Mouse (Mus musculus): ENCODE measurements around the gene Fxyd2.
A peak's percentile ranks its signal among the peaks of the same experiment; 100 is the strongest.

The Fxyd2 gene

DNA sequence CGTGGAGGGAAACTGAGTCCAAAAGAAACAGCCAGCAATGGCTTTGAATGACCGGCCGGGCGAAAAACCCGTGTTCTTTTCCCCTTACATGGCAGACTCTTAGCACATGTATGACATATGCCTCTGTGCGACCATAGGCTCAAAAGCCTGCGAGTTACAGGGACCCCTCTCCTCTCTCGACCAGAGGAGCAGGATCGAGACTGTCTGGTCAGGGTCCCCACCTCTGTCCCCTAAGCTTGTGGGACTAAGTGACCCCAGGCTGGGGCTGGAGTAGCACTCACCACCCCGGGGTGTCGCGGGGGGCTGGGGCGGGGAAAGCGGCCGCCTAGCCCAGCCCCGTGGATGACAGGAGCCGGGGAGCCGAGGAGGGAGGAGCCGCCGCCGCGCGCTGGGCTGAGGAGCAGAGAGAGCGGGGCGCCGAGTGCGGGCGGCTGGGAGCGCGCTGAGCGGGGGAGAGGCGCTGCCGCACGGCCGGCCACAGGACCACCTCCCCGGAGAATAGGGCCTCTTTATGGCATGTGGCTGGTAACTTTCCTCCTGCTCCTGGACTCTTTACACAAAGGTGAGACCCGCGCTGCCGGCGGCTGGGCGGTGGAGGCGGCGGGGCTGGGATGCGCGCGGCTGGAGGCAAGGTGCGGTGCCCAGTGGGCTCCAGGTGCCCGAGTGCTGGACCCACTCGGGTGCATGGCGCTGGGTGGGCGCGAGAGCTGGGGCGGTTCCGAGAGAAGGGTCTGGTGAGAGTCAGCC, 30.7 kb downstream of the Fxyd2 start:
- DNase-seq: peak; percentile 73

DNA sequence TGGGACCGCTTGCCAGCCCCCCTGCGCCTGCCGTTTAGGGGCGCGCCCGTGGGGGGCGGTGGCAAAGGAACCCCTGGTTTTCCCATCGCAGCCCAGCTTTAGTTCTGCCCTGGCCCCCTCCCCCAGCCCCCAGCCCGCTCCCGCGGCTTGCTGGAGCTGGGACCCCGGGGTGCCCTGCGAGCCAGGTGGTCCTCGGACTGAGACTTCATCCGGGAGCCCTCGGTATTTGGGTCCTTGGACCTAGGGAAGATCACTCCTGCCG, 31.2 kb downstream of the Fxyd2 start:
- DNase-seq: no peak

DNA sequence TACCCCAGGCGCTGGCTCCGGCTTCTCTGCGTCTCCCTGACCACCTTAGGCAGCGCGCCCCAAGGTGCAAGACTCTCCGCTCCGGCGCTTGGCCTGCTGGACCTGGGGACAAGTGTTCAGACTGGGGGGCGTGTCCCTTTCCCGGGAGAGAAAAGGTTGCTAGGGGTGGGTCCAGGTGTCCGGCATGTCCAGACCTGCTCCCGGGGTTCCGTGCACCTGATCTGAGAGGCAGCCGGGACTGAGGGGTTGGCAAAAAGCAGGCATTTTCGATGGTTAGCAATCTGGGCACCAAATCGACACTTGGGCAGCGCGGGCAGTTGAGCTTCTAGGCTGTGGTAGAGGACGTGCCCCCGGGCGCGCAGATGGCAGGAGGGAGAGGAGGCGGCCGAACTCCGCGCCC, 31.7 kb downstream of the Fxyd2 start:
- peak; percentile 72 for DNase-seq

DNA sequence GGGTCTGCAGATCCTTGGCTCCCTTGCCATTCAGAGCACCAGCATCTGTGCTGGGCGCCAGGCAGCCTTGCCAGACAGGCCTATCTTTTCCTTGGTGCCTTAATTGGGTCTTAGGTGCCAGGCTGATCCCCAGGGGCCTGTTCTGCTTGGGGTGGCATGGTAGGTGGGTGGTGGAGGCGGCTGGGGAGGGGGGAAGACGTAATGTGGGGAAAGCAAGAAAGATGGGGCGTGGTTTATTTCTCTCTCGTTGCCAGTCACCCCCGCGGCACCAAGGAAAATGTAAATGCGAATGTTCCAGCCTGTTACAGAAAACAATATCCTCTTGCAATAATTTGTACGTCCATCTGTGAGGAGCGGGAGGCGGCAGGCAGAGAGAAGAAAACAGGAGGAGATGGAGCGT, 33.2 kb downstream of the Fxyd2 start:
- peak; percentile 61 to 63 for DNase-seq

DNA sequence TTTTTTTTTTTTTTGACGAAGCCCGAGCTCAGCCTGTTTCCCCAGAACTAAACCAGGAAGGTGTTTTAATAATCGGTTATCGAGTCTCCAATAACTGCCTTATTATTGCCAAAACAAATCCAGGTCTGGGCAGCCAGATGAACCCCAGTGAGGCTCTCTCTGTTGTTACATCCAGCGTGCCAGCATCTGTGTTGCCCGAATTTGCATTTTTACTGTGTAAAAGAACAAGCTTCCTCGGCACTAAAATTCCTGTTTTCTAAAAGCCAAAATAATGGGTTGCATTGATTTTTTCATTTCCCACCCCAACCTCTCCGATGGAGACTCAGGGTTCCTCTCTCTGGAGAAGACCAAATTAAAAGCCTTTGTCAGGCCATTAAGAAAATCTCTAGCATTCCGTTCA, 33.6 kb downstream of the Fxyd2 start:
- no peak for DNase-seq

DNA sequence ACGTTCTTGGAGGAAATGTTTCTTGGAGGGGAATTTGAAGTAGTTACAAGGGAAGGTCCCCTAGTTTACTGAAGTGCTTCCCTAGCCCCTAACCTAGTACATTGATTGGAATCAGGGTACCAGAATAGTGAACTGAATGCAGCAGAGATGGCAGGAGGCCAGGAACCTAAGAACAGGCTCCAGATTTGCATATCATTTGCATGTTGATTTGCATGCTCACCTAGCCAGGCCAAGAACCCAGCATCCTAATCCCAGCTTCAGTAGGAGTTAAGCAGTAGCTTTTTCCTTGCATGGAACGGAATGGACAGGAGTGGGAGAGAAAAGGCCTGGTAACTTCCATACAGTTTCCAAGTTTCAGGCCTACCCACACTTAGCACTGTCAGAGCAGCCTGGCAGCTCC, 34.7 kb downstream of the Fxyd2 start:
- peak; percentile 70 to 76 for DNase-seq

DNA sequence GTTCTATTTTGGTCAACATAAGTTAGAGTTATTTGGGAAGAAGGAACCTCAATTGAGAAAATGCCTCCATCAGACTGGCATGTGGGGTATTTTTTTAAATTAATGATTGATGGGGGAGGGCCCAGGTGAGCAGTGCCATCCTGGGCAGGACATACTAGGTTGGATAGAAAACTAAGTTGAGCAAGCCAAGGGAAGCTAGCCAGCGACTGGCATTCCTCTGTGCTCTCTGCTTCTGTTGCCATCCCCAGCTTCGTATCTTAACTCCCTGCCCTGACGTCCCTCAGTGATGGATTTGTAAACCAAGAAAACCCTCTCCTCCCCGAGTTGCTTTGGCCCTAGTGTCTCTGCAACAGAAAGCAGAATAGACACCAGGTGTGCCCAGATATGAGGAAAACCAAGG, 39.6 kb downstream of the Fxyd2 start:
- peak; percentile 53 to 60 for DNase-seq

DNA sequence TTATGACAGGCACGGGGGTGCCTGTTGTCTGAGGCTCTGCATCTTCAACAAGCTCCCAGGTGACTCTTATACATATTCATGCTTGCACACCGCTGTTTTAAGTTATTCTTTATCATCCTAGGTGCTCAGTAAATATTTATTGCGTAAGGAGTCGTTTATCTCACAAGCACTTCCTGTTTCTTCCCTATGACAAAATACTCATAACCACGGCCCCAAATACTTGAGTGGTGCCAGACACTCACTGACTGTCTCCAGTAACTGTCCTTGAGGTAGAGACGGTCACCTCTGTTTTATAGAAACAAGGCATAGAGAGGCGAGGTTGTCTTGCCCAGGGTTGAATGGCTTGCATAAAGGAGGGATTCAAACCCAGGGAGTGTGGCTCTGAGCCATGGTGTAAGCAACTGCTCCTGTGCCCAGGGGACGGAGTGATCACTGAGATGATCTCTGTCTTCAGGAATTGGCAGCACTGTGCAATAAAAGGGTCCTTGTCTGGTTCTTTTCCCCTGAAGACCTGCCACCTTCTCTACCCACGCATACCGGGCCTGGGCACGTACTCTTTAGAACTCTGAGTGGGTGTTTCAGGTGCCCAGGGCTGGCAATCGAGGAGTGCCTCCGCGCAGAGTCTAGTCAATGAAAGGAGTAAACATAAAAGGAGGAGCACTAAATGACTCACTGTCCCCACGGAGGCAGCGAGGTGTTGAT, 40.8 kb downstream of the Fxyd2 start:
- no peak for DNase-seq

DNA sequence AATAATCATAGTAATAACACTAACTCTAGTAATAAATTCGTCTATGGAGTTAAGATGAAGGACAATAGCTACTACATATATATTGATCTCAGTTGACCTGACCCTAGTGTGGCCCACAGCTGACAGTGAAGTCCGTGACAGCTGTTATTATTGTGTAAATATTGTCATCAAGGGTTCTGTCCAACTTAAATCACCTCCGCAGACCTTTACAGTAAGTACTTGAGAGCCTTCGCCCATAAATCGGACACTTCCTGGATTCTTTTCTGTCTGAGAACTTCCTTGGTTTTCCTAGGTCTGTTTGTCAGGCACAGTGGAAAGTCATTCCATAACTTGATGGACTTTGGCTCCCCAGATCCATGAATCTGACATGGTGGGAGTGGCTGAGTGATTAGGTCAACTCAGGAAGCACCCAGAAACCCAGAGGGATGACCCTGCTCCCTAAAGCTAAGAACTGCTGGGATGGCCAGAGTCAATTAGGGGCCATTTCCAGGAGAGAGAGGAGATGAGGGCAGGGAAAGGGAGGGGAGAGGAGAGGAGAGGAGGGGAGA, 44.9 kb downstream of the Fxyd2 start:
- DNase-seq: no peak

DNA sequence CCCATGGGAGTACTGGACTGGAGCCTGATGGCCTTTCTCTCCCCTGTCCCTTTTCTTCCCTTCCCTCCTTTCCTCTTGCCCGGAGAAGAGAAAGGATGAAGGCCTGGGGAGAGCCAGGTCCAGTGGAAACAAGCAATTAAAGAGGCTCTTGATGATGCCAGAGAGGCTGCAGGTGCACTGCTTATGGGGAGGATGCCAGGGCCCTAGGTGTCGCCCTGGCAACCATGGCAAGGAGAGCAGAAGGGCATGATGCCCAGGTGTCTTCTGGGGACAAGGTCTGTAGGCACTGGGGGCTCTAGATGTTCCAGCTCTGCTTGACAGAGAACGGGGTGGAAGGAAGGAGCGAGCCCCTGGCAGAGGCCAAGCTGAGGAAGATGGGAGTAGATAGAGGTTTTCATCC, 50.2 kb downstream of the Fxyd2 start:
- DNase-seq: peak; percentile 84 to 85

DNA sequence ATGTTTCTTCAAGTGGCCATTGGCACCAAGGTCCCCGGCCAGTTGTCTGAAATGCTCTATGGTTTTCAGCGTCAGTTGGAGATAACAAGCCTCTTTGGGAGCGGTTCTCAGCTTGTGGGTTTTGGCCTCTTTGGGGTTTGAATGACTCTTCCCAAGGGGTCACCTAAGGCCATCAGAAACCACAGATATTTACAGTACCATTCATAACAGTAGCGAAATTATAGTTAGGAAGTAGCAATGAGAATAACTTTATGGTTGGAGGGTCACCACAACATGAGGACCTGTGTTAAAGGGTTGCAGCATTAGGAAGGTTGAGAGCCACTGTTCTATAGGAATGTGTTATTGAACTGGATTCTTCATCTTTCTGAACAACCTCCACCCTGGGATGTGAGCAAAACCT, 51.9 kb downstream of the Fxyd2 start:
- no peak for DNase-seq

DNA sequence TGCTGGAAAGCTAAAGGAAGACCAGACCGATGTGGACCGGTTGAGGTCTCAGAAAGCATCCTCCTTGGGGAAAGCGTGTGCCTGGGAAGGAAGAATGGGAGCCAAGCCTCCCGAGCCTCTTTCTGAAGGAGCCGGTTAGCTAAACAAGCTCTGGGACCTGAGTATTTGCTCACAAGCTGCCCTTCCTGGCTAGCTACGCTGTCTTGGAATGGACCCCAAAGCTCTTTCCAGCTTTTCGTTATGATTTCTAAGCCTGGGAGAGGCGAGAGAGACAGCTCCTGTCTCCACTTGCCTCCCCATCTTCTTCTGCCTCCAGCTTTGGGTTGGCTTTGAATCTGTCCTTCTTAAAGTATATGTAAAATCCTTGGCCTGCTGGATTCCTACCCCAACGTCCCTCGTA, 54.6 kb downstream of the Fxyd2 start:
- DNase-seq: peak; percentile 74 to 77

DNA sequence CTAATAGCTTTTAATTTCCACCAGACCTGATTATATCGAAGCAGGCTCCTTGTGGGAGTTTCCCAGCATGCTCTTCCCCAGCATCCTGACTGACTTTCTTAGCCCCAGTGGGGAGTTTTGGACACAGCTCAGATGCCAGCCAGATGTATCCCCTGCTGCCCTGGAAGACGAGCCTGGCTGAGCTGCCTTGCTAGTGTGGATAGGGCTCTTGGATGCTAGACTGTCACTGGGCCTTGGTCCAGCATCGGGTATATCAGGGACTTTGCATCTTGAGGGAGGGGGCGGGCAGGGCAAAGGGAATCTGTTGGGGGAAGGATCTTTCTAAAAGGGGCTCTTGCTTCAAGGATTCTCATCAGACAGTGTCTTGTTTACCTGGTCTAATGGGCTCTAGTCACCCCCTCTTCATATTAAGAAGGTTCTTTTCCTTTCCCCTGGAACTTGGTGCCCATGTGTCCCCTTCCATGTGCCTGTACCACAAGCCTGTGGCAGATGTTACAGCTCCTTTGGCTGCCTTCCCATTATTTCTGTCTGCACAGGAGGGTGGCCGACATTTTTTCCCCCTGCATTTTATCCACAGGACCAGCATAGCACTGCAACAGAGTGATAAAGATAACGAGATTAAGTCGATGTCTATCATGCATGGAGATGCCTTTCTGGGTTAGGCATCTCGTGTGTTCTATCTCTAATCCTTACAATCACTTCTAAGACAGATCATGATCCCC, 55.6 kb downstream of the Fxyd2 start:
- peak; percentile 68 to 80 for DNase-seq

DNA sequence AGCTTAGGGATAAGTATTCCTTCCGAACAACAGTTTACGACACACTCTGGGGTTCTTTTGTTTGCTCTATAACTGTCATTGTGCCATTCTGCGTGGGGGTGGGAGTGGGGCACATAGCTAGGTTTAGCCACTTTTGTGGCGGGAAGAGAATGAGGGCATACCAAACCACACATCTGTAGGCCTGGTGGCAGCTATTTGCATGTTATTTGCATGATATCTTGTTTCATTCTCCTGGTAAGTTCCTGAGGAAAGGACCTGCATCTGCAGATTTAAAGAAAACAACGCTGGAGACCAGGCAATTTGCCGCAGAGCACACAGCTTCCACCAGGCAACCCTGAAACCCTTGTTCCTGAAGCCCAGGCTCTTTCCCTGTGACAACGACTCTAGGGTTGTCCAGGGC, 57.7 kb downstream of the Fxyd2 start:
- DNase-seq: no peak

DNA sequence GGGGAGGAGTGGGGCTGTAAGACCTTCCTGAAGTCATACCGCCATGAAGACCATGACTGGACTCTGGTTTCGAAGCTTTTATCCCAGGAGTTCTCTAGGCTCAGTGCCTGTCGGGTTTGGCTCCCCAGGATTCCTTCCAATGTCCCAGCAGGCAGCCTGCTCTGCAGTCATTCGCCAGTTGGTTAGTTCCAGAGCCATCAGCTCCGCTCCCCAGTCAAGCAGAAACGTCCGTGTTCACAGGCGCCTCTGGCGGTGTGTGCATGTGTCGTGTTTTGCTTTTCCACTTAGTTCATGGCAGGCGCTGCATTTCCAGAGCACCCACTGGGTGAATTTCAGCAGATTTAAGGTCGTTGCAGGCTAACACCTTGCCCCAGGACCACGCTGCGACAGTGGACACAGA, 58.9 kb downstream of the Fxyd2 start:
- DNase-seq: peak; percentile 63 to 72
